Mouse (Mus musculus) liver, postnatal 0 days (tissue): ENCODE data around the gene Tubb2b.

Source experiments
- CTCF ChIP-seq: sonication (generic); IDR thresholded peaks from 2 replicates; pipeline ENCODE4 v1.5.1; 2016; ENCODE audit warnings: antibody characterized with exemption, low read depth
- EP300 ChIP-seq: IDR thresholded peaks from 2 replicates; pipeline ENCODE4 v1.6.1; 2016; ENCODE audit warnings: antibody characterized with exemption, low read depth, mild to moderate bottlenecking

GRCm38 (mm10) chr13:34113086-34113485 is 17.2 kb downstream of the Tubb2b start:
- TF ChIP-seq CTCF (no peak), EP300 (no peak)
